Mouse (Mus musculus) lung, postnatal 0 days (tissue): ENCODE results near the gene Mast4. TPM values are rescaled to one million over a fixed set of nuclear protein-coding genes. Genes with fewer than 3 reads are reported as not detected.

Source experiments
- ATAC-seq: fragments of 200-750 bp; cut with Nextera tagmentation; 2 replicates; pipeline ENCODE4 v1.8.0; 2017; ENCODE audit warnings: moderate library complexity
- DNase-seq: peaks from one replicate; pipeline ENCODE4 v3.0.0-alpha.2; 2016; ENCODE audit warnings: low spot score
- H3K27ac ChIP-seq: fragments of 300-500 bp; sonication (generic); 2 replicates; pipeline ENCODE4 v1.5.1; 2014; ENCODE audit warnings: antibody characterized with exemption, mild to moderate bottlenecking, low read length, mixed read lengths
- H3K27me3 ChIP-seq: fragments of 300-500 bp; sonication (generic); replicated peaks from 2 replicates; pipeline ENCODE4 v1.6.1; 2014; ENCODE audit warnings: low read length, mixed read lengths; ENCODE audit not compliant: insufficient read depth
- H3K36me3 ChIP-seq: fragments of 300-500 bp; sonication (generic); 2 replicates; pipeline ENCODE4 v1.6.1; 2014; ENCODE audit warnings: low read length, mixed read lengths; ENCODE audit not compliant: insufficient read depth
- H3K4me1 ChIP-seq: fragments of 300-500 bp; sonication (generic); 2 replicates; pipeline ENCODE4 v1.6.1; 2014; ENCODE audit warnings: antibody characterized with exemption, low read depth, low read length, mixed read lengths; ENCODE audit not compliant: insufficient read depth
- H3K4me2 ChIP-seq: fragments of 300-500 bp; sonication (generic); replicated peaks from 2 replicates; pipeline ENCODE4 v1.6.1; 2014; ENCODE audit warnings: low read depth, mild to moderate bottlenecking, low read length, moderate library complexity, mixed read lengths
- H3K4me3 ChIP-seq: fragments of 300-500 bp; sonication (generic); 2 replicates; pipeline ENCODE4 v1.5.1; 2014; ENCODE audit warnings: low read depth, low read length
- H3K9ac ChIP-seq: fragments of 300-500 bp; sonication (generic); replicated peaks from 2 replicates; pipeline ENCODE4 v1.6.1; 2014; ENCODE audit warnings: low read depth, mild to moderate bottlenecking
- H3K9me3 ChIP-seq: fragments of 300-500 bp; sonication (generic); 2 replicates; pipeline ENCODE4 v1.6.1; 2016; ENCODE audit warnings: low read length, mixed read lengths
- CTCF ChIP-seq: IDR thresholded peaks from 2 replicates; pipeline ENCODE4 v1.5.1; 2016; ENCODE audit warnings: antibody characterized with exemption, mild to moderate bottlenecking
- EP300 ChIP-seq: IDR thresholded peaks from 2 replicates; pipeline ENCODE4 v1.6.1; 2016; ENCODE audit warnings: antibody characterized with exemption, mild to moderate bottlenecking, control low read depth
- WGBS: fragments of 180-500 bp; shearing (Covaris S2); extraction: QIAGEN DNeasy Blood & Tissue Kit; methylation state at CpG from one replicate; pipeline ENCODE4 v1.1.7; 2014; 5-methylcytosine and 5-hydroxymethylcytosine counted together
- polyA plus RNA-seq: library from polyadenylated mRNA; unstranded; fragments of >200 nt; fragmentation: Nextera tagmentation; extraction: Ambion mirVana; gene quantifications from 2 replicates; pipeline ENCODE4 v1.2.1, GENCODE M21; 2015

The Mast4 gene
- polyA plus RNA-seq, 1 experiment from 2014 or later = 15.5 TPM

DNA sequence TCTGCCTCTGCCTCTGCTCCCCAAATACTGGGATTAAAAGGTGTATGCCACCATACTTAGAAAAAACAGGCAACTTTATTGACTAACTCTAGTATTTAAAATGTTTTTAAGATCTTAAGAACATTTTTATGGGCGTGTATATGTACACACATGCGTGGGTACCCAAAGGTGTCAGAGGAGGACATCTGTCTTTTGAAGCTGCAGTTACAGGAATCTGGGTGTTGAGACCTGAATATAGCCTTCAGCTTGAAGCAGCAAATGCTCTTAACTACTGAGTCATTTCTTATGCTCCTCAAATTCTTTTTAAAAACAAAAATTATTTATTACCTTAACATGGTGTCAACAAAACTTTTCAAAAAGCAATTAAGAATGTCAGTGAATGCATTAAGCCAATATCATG lies 329.1 kb downstream of the Mast4 start:
- Histone ChIP-seq H3K4me3 (no peak overlapping the region), H3K4me2 (no peak overlapping the region), H3K36me3 (no peaks in the 10 kb centered on the region), H3K4me1 (no peaks in the 10 kb centered on the region), H3K27me3 (no peaks in the 10 kb centered on the region), H3K27ac (no peak overlapping the region), H3K9ac (no peak overlapping the region), H3K9me3 (no peaks in the 10 kb centered on the region)
- TF ChIP-seq EP300 = no peak
- no peak for TF ChIP-seq CTCF
- 71% methylated on average over 2 of the region's 2 CpGs for WGBS
- no peak for ATAC-seq
- no peak for DNase-seq

GRCm38 (mm10) chr13:103001831-103002230 lies 332.5 kb downstream of the Mast4 start:
- no peak overlapping the region for H3K4me2 ChIP-seq
- no peaks in the 10 kb centered on the region for H3K27me3 ChIP-seq
- DNase-seq (no peak), ATAC-seq (no peak)
- no peaks in the 10 kb centered on the region for H3K4me1 ChIP-seq
- TF ChIP-seq EP300 = no peak
- no peak for TF ChIP-seq CTCF
- no peaks in the 10 kb centered on the region for H3K9me3 ChIP-seq
- H3K27ac ChIP-seq = no peak overlapping the region
- H3K36me3 ChIP-seq = no peaks in the 10 kb centered on the region
- no peak overlapping the region for H3K9ac ChIP-seq
- WGBS = 85% methylated on average over 1 of the region's 1 CpGs
- H3K4me3 ChIP-seq = no peak overlapping the region

- H3K36me3 ChIP-seq = no peaks in the 10 kb centered on the region
- no peak overlapping the region for H3K27ac ChIP-seq
- TF ChIP-seq EP300 (no peak), CTCF (no peak)
- no peak overlapping the region for H3K4me2 ChIP-seq
- H3K4me1 ChIP-seq = no peaks in the 10 kb centered on the region
- no peaks in the 10 kb centered on the region for H3K9me3 ChIP-seq
- DNase-seq = no peak
- no peaks in the 10 kb centered on the region for H3K27me3 ChIP-seq
- H3K9ac ChIP-seq = no peak overlapping the region
- 42% methylated on average over 7 of the region's 7 CpGs for WGBS
- ATAC-seq = no peak
- H3K4me3 ChIP-seq = no peak overlapping the region
Measured at GRCm38 (mm10) chr13:103000891-103001290, 333.4 kb downstream of the Mast4 start.

GRCm38 (mm10) chr13:102994098-102994497 lies 340.2 kb downstream of the Mast4 start:
- Histone ChIP-seq H3K27ac (no peak overlapping the region), H3K4me1 (no peaks in the 10 kb centered on the region), H3K36me3 (no peaks in the 10 kb centered on the region), H3K4me3 (no peak overlapping the region), H3K9ac (no peak overlapping the region), H3K4me2 (no peak overlapping the region), H3K9me3 (no peaks in the 10 kb centered on the region), H3K27me3 (no peaks in the 10 kb centered on the region)
- 77% methylated on average over 11 of the region's 11 CpGs for WGBS
- DNase-seq = no peak
- TF ChIP-seq CTCF (no peak), EP300 (no peak)
- ATAC-seq = no peak

GRCm38 (mm10) chr13:102992680-102993423 lies 341.4 kb downstream of the Mast4 start:
- no peak for TF ChIP-seq EP300
- TF ChIP-seq CTCF = no peak
- no peak for ATAC-seq
- 83% methylated on average over 7 of the region's 7 CpGs for WGBS

GRCm38 (mm10) chr13:102991928-102992327 lies 342.4 kb downstream of the Mast4 start:
- Histone ChIP-seq H3K9ac (no peak overlapping the region), H3K36me3 (no peaks in the 10 kb centered on the region), H3K27me3 (no peaks in the 10 kb centered on the region), H3K4me1 (no peaks in the 10 kb centered on the region), H3K4me2 (no peak overlapping the region), H3K27ac (no peak overlapping the region), H3K4me3 (no peak overlapping the region), H3K9me3 (no peaks in the 10 kb centered on the region)
- WGBS = 53% methylated on average over 11 of the region's 11 CpGs
- ATAC-seq (no peak), DNase-seq (no peak)
- TF ChIP-seq CTCF (no peak), EP300 (no peak)

More at GRCm38 (mm10) chr13:102992680-102993423, 341.4 kb downstream of the Mast4 start:
- Histone ChIP-seq H3K4me1 (no peaks in the 10 kb centered on the region), H3K4me2 (no peak overlapping the region), H3K36me3 (no peaks in the 10 kb centered on the region), H3K9me3 (no peaks in the 10 kb centered on the region), H3K9ac (no peak overlapping the region), H3K27ac (no peak overlapping the region), H3K27me3 (no peaks in the 10 kb centered on the region), H3K4me3 (no peak overlapping the region)
- no peak for DNase-seq

DNA sequence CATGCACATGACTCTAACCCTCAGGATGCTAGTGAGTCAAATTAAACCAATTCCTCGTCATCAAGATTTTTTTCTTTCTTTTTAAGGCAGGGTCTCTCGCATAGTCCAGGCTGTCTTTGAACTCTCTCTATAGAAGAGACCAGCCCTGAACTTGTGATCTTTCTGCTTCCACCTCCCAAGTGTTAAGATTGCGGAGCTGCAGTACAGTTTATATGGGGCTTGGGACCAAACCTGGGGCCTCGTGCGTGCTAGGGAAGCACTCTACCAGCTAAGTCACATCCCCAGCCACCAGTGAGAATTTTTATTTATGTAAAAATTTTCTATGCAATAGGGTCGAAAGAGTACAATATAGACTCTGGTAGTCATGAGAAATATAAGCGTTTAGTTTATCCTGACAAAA lies 343.1 kb downstream of the Mast4 start:
- Histone ChIP-seq H3K4me3 (no peak overlapping the region), H3K4me2 (no peak overlapping the region), H3K27me3 (no peaks in the 10 kb centered on the region), H3K27ac (no peak overlapping the region), H3K4me1 (no peaks in the 10 kb centered on the region), H3K36me3 (no peaks in the 10 kb centered on the region), H3K9me3 (no peaks in the 10 kb centered on the region), H3K9ac (no peak overlapping the region)
- TF ChIP-seq CTCF = no peak
- no peak for TF ChIP-seq EP300
- 83% methylated on average over 7 of the region's 7 CpGs for WGBS
- no peak for DNase-seq
- no peak for ATAC-seq
